Mouse (Mus musculus) C2C12 (cell line): Measurements from ENCODE around the gene Ostc.

ENCODE experiments used
- CEBPB ChIP-seq: IDR thresholded peaks from one replicate; pipeline ENCODE4 v1.6.1; 2011; ENCODE audit warnings: low read depth, mild to moderate bottlenecking, control low read depth, moderate library complexity
- CTCF ChIP-seq: IDR thresholded peaks from one replicate; pipeline ENCODE4 v1.5.1; 2011; ENCODE audit not compliant: control insufficient read depth, insufficient read depth, insufficient read length
- USF1 ChIP-seq: IDR thresholded peaks from one replicate; pipeline ENCODE4 v1.6.1; 2011; ENCODE audit warnings: low read depth, mild to moderate bottlenecking, control low read depth, moderate library complexity

- no peak for TF ChIP-seq CTCF
- no peak for TF ChIP-seq USF1
- TF ChIP-seq CEBPB = no peak
Measured at GRCm38 (mm10) chr3:130681226-130681625, 28.0 kb downstream of the Ostc start.
